Mouse (Mus musculus): ENCODE measurements at regions not wholly inside any gene's neighbourhood (a gene's known extent, or its start where the extent isn't known, plus 50 kb on each side); places are given as distances from the start of the nearest gene placed in this dataset.
A peak's percentile ranks its signal among the peaks of the same experiment; 100 is the strongest.

DNA sequence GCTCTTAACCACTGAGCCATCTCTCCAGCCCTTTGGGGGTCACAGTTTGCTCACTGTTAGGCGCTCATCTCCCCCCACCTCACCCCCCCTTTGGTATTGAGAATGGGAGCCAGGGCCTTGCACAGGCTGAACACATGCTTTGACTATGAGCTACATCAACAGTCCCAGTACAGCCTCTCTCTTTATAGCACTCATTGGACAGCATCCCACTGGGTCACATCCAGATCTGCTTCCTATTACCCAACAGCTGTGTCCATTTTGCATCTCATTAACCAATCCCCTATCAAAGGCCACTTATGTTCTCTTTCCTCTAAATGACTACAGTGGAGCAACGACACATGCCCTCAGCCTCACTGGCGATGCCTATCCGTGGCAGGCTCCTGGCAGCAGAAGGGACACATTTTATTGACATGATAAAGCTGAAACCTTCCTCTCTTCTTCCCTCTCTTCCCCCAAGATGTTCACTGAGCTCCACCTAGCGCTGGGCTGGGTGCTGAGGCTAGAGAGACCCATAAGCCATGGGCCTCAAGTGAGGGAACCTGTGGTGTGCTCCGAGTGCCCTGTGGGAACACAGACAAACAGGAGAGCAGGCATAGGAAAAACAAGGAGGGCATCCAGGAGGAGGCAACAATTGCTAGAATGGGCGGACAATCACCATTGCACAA is 57.3 kb upstream of the Smg1 start:
- no peak for TF ChIP-seq SRF (IDR thresholded peaks at IDR 0.05; ENCODE audit: control insufficient read depth, insufficient read length, low read depth)
- Histone ChIP-seq H3K36me3 (ENCODE audit: control insufficient read depth, insufficient read depth) (no peaks in the 10 kb centered on the region), H3K4me3 (no peak overlapping the region), H3K79me2 (ENCODE audit: control insufficient read depth, insufficient read depth) (no peaks in the 10 kb centered on the region), H3ac (ENCODE audit: control insufficient read depth, insufficient read length) (no peak overlapping the region), H3K27me3 (ENCODE audit: control insufficient read depth, insufficient read depth, insufficient read length) (no peaks in the 10 kb centered on the region), H3K4me2 (ENCODE audit: low read depth) (no peak overlapping the region)

DNA sequence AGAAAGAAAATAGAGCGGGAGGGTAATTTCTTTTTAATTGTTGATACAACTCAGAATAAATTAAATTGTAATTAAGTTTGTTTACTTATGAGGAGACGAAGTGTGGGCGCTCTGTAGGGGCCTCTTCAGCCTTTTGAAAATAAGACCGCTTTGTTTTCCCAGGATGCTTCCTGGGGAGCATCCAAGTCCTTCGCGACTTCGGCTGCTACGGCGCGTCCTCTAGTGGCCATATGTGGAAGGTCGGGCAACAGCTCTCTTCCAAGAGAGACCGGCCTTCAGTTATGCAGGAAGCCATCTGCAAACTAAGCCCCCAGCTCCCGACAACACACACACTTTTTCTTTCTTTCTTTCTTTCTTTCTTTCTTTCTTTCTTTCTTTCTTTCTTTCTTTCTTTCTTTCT is 54.1 kb upstream of the Smg1 start:
- no peaks in the 10 kb centered on the region for H3K79me2 ChIP-seq (ENCODE audit: control insufficient read depth, insufficient read depth)
- H3K4me2 ChIP-seq (ENCODE audit: low read depth) = peak overlapping the region; percentile 32
- H3K36me3 ChIP-seq (ENCODE audit: control insufficient read depth, insufficient read depth) = no peaks in the 10 kb centered on the region
- H3K4me3 ChIP-seq = no peak overlapping the region
- TF ChIP-seq MYOG (IDR thresholded peaks at IDR 0.05; ENCODE audit: control insufficient read depth in 1 of 3, insufficient read depth in 1 of 3, insufficient read length in 2 of 3, low read depth in 2 of 3) (no peak), USF1 (IDR thresholded peaks at IDR 0.05; ENCODE audit: low read depth) (no peak), CEBPB (IDR thresholded peaks at IDR 0.05; ENCODE audit: insufficient read depth, poor library complexity, severe bottlenecking) (no peak), POLR2AphosphoS2 (IDR thresholded peaks at IDR 0.05; ENCODE audit: insufficient read length, low read depth) (no peak), REST (IDR thresholded peaks at IDR 0.05; ENCODE audit: insufficient read depth, insufficient read length) (no peak), TCF12 (IDR thresholded peaks at IDR 0.05; ENCODE audit: insufficient read depth, poor library complexity, severe bottlenecking) (no peak), MYOD1 (IDR thresholded peaks at IDR 0.05; ENCODE audit: control insufficient read depth in 1 of 3, insufficient read length in 2 of 3, low read depth in 2 of 3) (no peak), E2F4 (IDR thresholded peaks at IDR 0.05; ENCODE audit: insufficient read depth) (no peak), POLR2A (IDR thresholded peaks at IDR 0.05; ENCODE audit: insufficient read length, low read depth) (no peak), TCF3 (IDR thresholded peaks at IDR 0.05; ENCODE audit: insufficient read length, low read depth) (no peak), SRF (IDR thresholded peaks at IDR 0.05; ENCODE audit: control insufficient read depth, insufficient read length, low read depth) (no peak), MAX (IDR thresholded peaks at IDR 0.05; ENCODE audit: low read depth) (no peak)
- no peaks in the 10 kb centered on the region for H3K27me3 ChIP-seq (ENCODE audit: control insufficient read depth, insufficient read depth, insufficient read length)
- no peak overlapping the region for H3ac ChIP-seq (ENCODE audit: control insufficient read depth, insufficient read length)

DNA sequence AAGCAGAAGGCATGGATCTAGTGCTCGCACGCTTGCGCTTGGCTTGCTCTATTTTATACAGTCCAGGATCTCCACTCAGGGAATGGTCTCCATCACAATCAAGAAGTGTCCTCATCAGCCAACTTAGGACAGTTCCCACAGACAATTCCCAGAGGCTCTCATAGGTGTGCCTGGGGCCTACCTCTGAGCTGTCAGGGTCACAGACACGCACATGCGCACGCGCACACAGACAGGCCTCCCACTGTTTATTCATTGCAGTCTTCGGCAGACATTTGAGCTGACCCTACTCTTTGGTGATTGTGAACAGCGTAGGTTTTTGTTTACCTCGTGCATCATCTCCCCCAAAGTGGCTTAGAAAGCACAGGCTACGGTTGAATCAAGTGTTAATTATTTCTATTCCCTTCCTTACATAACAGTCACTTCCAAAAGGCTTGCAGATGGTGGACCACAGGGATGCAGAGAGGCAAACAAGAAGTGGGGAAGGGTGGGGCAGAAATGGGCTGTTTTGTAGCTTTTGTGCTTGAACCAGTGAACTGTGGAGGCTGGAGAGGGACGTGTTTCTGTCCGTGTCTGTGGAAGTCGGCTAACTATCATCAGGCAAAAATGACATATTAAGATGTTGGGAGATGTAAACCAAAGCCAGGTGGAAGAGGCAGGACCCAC is 53.5 kb upstream of the Smg1 start:
- Histone ChIP-seq H3K36me3 (ENCODE audit: control insufficient read depth, insufficient read depth) (no peaks in the 10 kb centered on the region), H3ac (ENCODE audit: control insufficient read depth, insufficient read length) (no peak overlapping the region), H3K4me3 (no peak overlapping the region), H3K79me2 (ENCODE audit: control insufficient read depth, insufficient read depth) (no peaks in the 10 kb centered on the region), H3K4me2 (ENCODE audit: low read depth) (peak overlapping the region; percentile 32), H3K27me3 (ENCODE audit: control insufficient read depth, insufficient read depth, insufficient read length) (no peaks in the 10 kb centered on the region)
- TF ChIP-seq MYOG (IDR thresholded peaks at IDR 0.05; ENCODE audit: control insufficient read depth in 1 of 3, insufficient read depth in 1 of 3, insufficient read length in 2 of 3, low read depth in 2 of 3) = no peak
- TF ChIP-seq POLR2AphosphoS2 (IDR thresholded peaks at IDR 0.05; ENCODE audit: insufficient read length, low read depth) = no peak
- TF ChIP-seq MYOD1 (IDR thresholded peaks at IDR 0.05; ENCODE audit: control insufficient read depth in 1 of 3, insufficient read length in 2 of 3, low read depth in 2 of 3) = no peak
- no peak for TF ChIP-seq POLR2A (IDR thresholded peaks at IDR 0.05; ENCODE audit: insufficient read length, low read depth)
- no peak for TF ChIP-seq SRF (IDR thresholded peaks at IDR 0.05; ENCODE audit: control insufficient read depth, insufficient read length, low read depth)
- TF ChIP-seq CEBPB (IDR thresholded peaks at IDR 0.05; ENCODE audit: insufficient read depth, poor library complexity, severe bottlenecking) = no peak

DNA sequence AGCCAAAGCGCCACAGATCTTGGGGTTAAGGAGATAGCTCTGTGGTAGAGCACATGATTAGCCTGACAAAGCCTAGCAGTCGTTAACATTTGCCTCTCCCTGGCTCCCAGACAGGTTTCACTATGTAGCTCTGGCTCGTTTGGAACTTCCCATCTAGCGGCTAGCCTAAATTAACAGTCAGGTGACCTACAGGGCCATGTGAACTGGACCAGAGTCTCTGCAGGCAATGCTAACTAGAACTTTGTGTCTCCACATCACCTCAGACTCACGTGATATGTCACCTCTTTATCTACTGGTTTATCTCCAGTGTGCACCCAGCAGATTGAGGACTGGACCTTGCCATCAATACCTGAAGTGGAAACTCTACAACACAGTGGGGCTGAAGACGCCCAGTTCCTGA is 52.4 kb upstream of the Smg1 start:
- Histone ChIP-seq H3K4me2 (ENCODE audit: low read depth) (no peak overlapping the region), H3K27me3 (ENCODE audit: control insufficient read depth, insufficient read depth, insufficient read length) (no peaks in the 10 kb centered on the region), H3K79me2 (ENCODE audit: control insufficient read depth, insufficient read depth) (no peaks in the 10 kb centered on the region), H3ac (ENCODE audit: control insufficient read depth, insufficient read length) (no peak overlapping the region), H3K4me3 (no peak overlapping the region), H3K36me3 (ENCODE audit: control insufficient read depth, insufficient read depth) (no peaks in the 10 kb centered on the region)
- no peak for TF ChIP-seq POLR2A (IDR thresholded peaks at IDR 0.05; ENCODE audit: insufficient read length, low read depth)
- TF ChIP-seq REST (IDR thresholded peaks at IDR 0.05; ENCODE audit: insufficient read depth, insufficient read length) = no peak
- no peak for TF ChIP-seq USF1 (IDR thresholded peaks at IDR 0.05; ENCODE audit: low read depth)
- no peak for TF ChIP-seq SRF (IDR thresholded peaks at IDR 0.05; ENCODE audit: control insufficient read depth, insufficient read length, low read depth)
- TF ChIP-seq TCF12 (IDR thresholded peaks at IDR 0.05; ENCODE audit: insufficient read depth, poor library complexity, severe bottlenecking) = no peak
- no peak for TF ChIP-seq E2F4 (IDR thresholded peaks at IDR 0.05; ENCODE audit: insufficient read depth)
- TF ChIP-seq MAX (IDR thresholded peaks at IDR 0.05; ENCODE audit: low read depth) = no peak
- TF ChIP-seq MYOG (IDR thresholded peaks at IDR 0.05; ENCODE audit: control insufficient read depth in 1 of 3, insufficient read depth in 1 of 3, insufficient read length in 2 of 3, low read depth in 2 of 3) = no peak
- TF ChIP-seq MYOD1 (IDR thresholded peaks at IDR 0.05; ENCODE audit: control insufficient read depth in 1 of 3, insufficient read length in 2 of 3, low read depth in 2 of 3) = no peak
- no peak for TF ChIP-seq TCF3 (IDR thresholded peaks at IDR 0.05; ENCODE audit: insufficient read length, low read depth)
- no peak for TF ChIP-seq POLR2AphosphoS2 (IDR thresholded peaks at IDR 0.05; ENCODE audit: insufficient read length, low read depth)
- no peak for TF ChIP-seq CEBPB (IDR thresholded peaks at IDR 0.05; ENCODE audit: insufficient read depth, poor library complexity, severe bottlenecking)

DNA sequence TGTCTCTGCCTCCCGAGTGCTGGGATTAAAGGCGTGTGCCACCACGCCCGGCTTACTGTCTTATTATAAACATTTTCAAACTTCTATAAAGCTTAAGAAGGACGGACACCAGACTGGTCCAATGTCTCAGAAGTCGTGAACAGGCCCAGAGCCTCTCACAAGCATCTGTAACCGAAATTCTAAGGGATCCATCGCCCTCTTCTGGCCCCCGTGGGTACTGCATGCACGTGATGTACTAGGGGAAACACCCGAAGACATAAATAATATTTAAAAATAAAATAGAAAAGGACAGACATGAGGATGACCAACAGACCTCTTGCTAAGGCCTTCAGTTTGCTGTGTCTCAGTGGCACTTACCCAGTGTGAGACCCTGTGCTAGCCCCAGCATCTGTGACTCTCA is 51.8 kb upstream of the Smg1 start:
- Histone ChIP-seq H3K36me3 (ENCODE audit: control insufficient read depth, insufficient read depth) (no peaks in the 10 kb centered on the region), H3K4me2 (ENCODE audit: low read depth) (no peak overlapping the region), H3K27me3 (ENCODE audit: control insufficient read depth, insufficient read depth, insufficient read length) (no peaks in the 10 kb centered on the region), H3K79me2 (ENCODE audit: control insufficient read depth, insufficient read depth) (no peaks in the 10 kb centered on the region), H3ac (ENCODE audit: control insufficient read depth, insufficient read length) (no peak overlapping the region), H3K4me3 (no peak overlapping the region)
- no peak for TF ChIP-seq USF1 (IDR thresholded peaks at IDR 0.05; ENCODE audit: low read depth)

All from myocyte (in vitro differentiated cells).